Mouse (Mus musculus): ENCODE results near the gene Cbx5. TPM values are rescaled to one million over a fixed set of nuclear protein-coding genes. Genes with fewer than 3 reads are reported as not detected.

Gene Cbx5
- polyA plus RNA-seq, 2 experiments, result 32.4 to 54.4 TPM

GRCm38 (mm10) chr15:103155366-103156321, 84.0 kb downstream of the Cbx5 start:
- Histone ChIP-seq H3K4me2 (ENCODE audit: low read depth) (no peak overlapping the region), H3K4me3 (ENCODE audit: insufficient read depth in 1 of 2, low read depth in 2 of 2, low read length in 2 of 2) (no peak overlapping the region), H3K9ac (replicated peaks) (no peak overlapping the region), H3K27ac (no peak overlapping the region), H3K9me3 (ENCODE audit: control insufficient read depth, low read length) (no peaks in the 10 kb centered on the region), H3K36me3 (replicated peaks; ENCODE audit: control insufficient read depth, insufficient read depth, low read depth) (no peaks in the 10 kb centered on the region), H3K4me1 (replicated peaks; ENCODE audit: control insufficient read depth in 2 of 2, insufficient read depth in 2 of 2, low read length in 1 of 2) (no peaks in the 10 kb centered on the region), H3K27me3 (ENCODE audit: control insufficient read depth, insufficient read depth, low read length) (no peaks in the 10 kb centered on the region)
- ATAC-seq (ENCODE audit: insufficient read depth), result no peak
- DNase-seq (ENCODE audit: low read depth in 3 of 3, low spot score in 3 of 3), result no peak
- WGBS (ENCODE audit: insufficient replicate concordance), result 67% methylated on average over 32 of the region's 32 CpGs
- TF ChIP-seq EP300 (IDR thresholded peaks at IDR 0.05; ENCODE audit: low read depth) (no peak), CTCF (IDR thresholded peaks at IDR 0.05; ENCODE audit: low read depth) (no peak)

GRCm38 (mm10) chr15:103152890-103153610, 86.6 kb downstream of the Cbx5 start:
- Histone ChIP-seq H3K9me3 (ENCODE audit: control insufficient read depth, low read length) (no peaks in the 10 kb centered on the region), H3K4me1 (replicated peaks; ENCODE audit: control insufficient read depth in 2 of 2, insufficient read depth in 2 of 2, low read length in 1 of 2) (no peaks in the 10 kb centered on the region), H3K4me3 (ENCODE audit: insufficient read depth in 1 of 2, low read depth in 2 of 2, low read length in 2 of 2) (no peak overlapping the region), H3K27me3 (ENCODE audit: control insufficient read depth, insufficient read depth, low read length) (peaks cover 8% of the 10 kb centered on the region), H3K27ac (no peak overlapping the region), H3K4me2 (ENCODE audit: low read depth) (no peak overlapping the region), H3K36me3 (replicated peaks; ENCODE audit: control insufficient read depth, insufficient read depth, low read depth) (no peaks in the 10 kb centered on the region), H3K9ac (replicated peaks) (no peak overlapping the region)
- DNase-seq (ENCODE audit: low read depth in 3 of 3, low spot score in 3 of 3) (no peak), ATAC-seq (ENCODE audit: insufficient read depth) (no peak)
- 53% methylated on average over 4 of the region's 4 CpGs for WGBS (ENCODE audit: insufficient replicate concordance)
- TF ChIP-seq EP300 (IDR thresholded peaks at IDR 0.05; ENCODE audit: low read depth) (no peak), CTCF (IDR thresholded peaks at IDR 0.05; ENCODE audit: low read depth) (no peak)

- no peak for ATAC-seq (ENCODE audit: insufficient read depth)
- TF ChIP-seq CTCF (IDR thresholded peaks at IDR 0.05; ENCODE audit: low read depth) (no peak), EP300 (IDR thresholded peaks at IDR 0.05; ENCODE audit: low read depth) (no peak)
- H3K4me3 ChIP-seq (ENCODE audit: insufficient read depth in 1 of 2, low read depth in 2 of 2, low read length in 2 of 2), result no peak overlapping the region
- no peaks in the 10 kb centered on the region for H3K4me1 ChIP-seq (replicated peaks; ENCODE audit: control insufficient read depth in 2 of 2, insufficient read depth in 2 of 2, low read length in 1 of 2)
- H3K27ac ChIP-seq, result no peak overlapping the region
- H3K4me2 ChIP-seq (ENCODE audit: low read depth), result no peak overlapping the region
- H3K27me3 ChIP-seq (ENCODE audit: control insufficient read depth, insufficient read depth, low read length), result peaks cover 15% of the 10 kb centered on the region
- no peaks in the 10 kb centered on the region for H3K9me3 ChIP-seq (ENCODE audit: control insufficient read depth, low read length)
- WGBS (ENCODE audit: insufficient replicate concordance), result 56% methylated on average over 3 of the region's 3 CpGs
- H3K36me3 ChIP-seq (replicated peaks; ENCODE audit: control insufficient read depth, insufficient read depth, low read depth), result no peaks in the 10 kb centered on the region
- no peak for DNase-seq (ENCODE audit: low read depth in 3 of 3, low spot score in 3 of 3)
- H3K9ac ChIP-seq (replicated peaks), result no peak overlapping the region
Measured at GRCm38 (mm10) chr15:103152371-103152770, 87.2 kb downstream of the Cbx5 start.

GRCm38 (mm10) chr15:103147779-103148178, 91.8 kb downstream of the Cbx5 start:
- ATAC-seq (ENCODE audit: insufficient read depth) (no peak), DNase-seq (ENCODE audit: low read depth in 3 of 3, low spot score in 3 of 3) (no peak)
- Histone ChIP-seq H3K27me3 (ENCODE audit: control insufficient read depth, insufficient read depth, low read length) (peaks cover 49% of the 10 kb centered on the region), H3K4me1 (replicated peaks; ENCODE audit: control insufficient read depth in 2 of 2, insufficient read depth in 2 of 2, low read length in 1 of 2) (no peaks in the 10 kb centered on the region), H3K9me3 (ENCODE audit: control insufficient read depth, low read length) (no peaks in the 10 kb centered on the region), H3K4me3 (ENCODE audit: insufficient read depth in 1 of 2, low read depth in 2 of 2, low read length in 2 of 2) (no peak overlapping the region), H3K36me3 (replicated peaks; ENCODE audit: control insufficient read depth, insufficient read depth, low read depth) (no peaks in the 10 kb centered on the region), H3K9ac (replicated peaks) (no peak overlapping the region), H3K4me2 (ENCODE audit: low read depth) (no peak overlapping the region), H3K27ac (no peak overlapping the region)
- 54% methylated on average over 9 of the region's 9 CpGs for WGBS (ENCODE audit: insufficient replicate concordance)
- TF ChIP-seq CTCF (IDR thresholded peaks at IDR 0.05; ENCODE audit: low read depth), result no peak
- TF ChIP-seq EP300 (IDR thresholded peaks at IDR 0.05; ENCODE audit: low read depth), result no peak

GRCm38 (mm10) chr15:103147422-103147690, 92.3 kb downstream of the Cbx5 start:
- no peak overlapping the region for H3K9ac ChIP-seq (replicated peaks)
- DNase-seq (ENCODE audit: low read depth in 3 of 3, low spot score in 3 of 3) (no peak), ATAC-seq (ENCODE audit: insufficient read depth) (no peak)
- H3K4me1 ChIP-seq (replicated peaks; ENCODE audit: control insufficient read depth in 2 of 2, insufficient read depth in 2 of 2, low read length in 1 of 2), result no peaks in the 10 kb centered on the region
- peaks cover 50% of the 10 kb centered on the region for H3K27me3 ChIP-seq (ENCODE audit: control insufficient read depth, insufficient read depth, low read length)
- H3K27ac ChIP-seq, result no peak overlapping the region
- no peak overlapping the region for H3K4me2 ChIP-seq (ENCODE audit: low read depth)
- 7% methylated on average over 3 of the region's 3 CpGs for WGBS (ENCODE audit: insufficient replicate concordance)
- TF ChIP-seq EP300 (IDR thresholded peaks at IDR 0.05; ENCODE audit: low read depth) (no peak), CTCF (IDR thresholded peaks at IDR 0.05; ENCODE audit: low read depth) (no peak)
- no peaks in the 10 kb centered on the region for H3K36me3 ChIP-seq (replicated peaks; ENCODE audit: control insufficient read depth, insufficient read depth, low read depth)
- no peaks in the 10 kb centered on the region for H3K9me3 ChIP-seq (ENCODE audit: control insufficient read depth, low read length)
- H3K4me3 ChIP-seq (ENCODE audit: insufficient read depth in 1 of 2, low read depth in 2 of 2, low read length in 2 of 2), result no peak overlapping the region
